Mouse (Mus musculus) kidney, postnatal 25 days (tissue): ENCODE data around the gene Otogl.

Experiments used
- DNase-seq, 2 experiments: peaks; one replicate each; pipeline ENCODE4 v3.0.0; 2021; ENCODE audit warnings: mixed read lengths in 2 of 2

Otogl gene

DNA sequence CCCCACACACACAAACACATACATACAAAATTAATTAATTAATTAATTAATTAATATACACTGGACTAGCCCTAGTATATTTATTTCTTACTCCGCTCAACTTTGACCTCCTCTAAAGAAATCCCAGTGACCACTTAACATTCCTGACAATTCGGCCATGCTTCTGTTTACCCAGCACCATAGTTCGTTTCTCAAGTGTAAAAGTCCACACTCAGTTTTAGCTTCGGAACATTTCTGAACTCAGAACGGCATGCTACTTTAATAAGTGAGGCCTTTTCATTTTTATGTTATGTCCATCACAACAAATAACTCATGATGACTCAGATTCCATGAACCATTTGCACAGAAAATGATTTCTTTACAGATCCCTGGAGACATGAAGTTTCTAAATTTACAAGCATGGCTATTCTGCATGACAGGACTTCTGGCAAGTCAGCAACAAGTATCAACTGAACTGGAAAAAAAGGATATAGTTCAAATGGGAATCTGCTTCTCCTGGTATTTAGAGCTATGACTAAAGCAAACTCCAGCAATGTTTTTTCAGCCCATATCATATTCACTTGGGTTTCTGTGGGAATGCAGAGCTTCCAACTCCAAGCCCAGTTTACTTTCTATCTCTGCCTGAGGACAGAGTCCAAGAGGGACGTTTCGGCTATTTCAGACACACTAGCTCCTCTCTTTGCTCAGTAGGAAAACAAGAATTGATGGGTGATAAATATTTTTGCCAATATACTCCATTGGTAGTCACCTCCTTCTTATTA is 6.5 kb downstream of the Otogl start:
- DNase-seq, result no peak

DNA sequence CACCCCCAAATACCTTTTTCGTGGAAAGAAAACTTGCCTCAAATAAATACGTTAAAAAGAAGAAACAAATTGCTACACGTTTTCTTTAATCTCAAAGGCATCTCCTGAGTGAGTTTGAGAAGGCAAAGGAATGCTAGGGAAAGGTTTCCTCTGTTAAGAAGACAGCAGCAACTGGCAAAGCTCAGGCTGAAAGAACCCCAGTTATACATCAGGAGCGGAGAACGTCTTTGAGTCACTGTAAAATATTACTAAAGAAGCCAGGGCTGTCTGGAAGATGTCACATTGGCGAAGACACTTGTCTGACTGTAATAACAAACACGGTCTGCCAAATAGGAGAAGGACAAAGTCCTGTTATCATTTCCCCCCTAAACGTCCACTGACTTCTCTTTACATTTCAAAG is 10.0 kb downstream of the Otogl start:
- no peak for DNase-seq

- no peak for DNase-seq
These were observed 10.6 kb downstream of the Otogl start for GRCm38 (mm10) chr10:107901204-107901879.

GRCm38 (mm10) chr10:107899946-107900345 is 12.0 kb downstream of the Otogl start:
- no peak for DNase-seq

DNA sequence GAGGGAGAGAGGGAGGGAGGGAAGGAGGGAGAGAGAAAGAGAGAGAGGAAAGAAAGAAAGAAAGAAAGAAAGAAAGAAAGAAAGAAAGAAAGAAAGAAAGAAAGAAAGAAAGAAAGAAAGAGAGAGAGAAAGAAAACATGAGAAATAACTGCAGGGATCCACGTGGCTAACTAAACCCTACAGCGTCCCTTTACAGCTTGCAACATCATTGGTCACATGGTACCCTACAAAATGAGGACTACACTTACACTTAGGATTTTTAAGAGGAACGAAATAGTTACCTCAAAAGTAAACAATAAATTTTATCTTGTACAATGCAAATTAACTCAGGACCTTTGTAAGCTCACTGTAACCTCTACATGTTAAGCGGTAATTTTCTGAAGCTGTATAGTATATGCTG is 15.8 kb downstream of the Otogl start:
- no peak for DNase-seq

- no peak for DNase-seq
These were observed 17.0 kb downstream of the Otogl start for GRCm38 (mm10) chr10:107894663-107895581.

GRCm38 (mm10) chr10:107890400-107890799 is 21.5 kb downstream of the Otogl start:
- no peak for DNase-seq

DNA sequence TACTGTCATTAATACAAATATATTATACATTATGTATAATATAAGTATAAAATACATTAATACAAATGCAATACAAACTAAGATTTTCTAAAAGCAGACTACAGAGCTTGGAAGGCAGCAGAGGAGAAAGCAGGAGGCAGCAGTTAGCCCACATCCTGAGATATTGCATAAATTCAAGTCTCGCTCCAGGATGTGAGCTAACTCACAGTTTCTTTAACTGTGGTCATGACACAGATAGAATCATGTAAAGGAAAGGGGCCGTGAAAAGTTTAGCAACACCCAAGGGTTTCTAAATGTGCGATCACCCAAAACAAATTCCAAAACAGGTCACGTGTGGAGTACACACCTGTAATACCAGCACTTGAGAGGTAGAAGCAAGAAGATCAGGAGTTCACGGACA is 39.4 kb downstream of the Otogl start:
- no peak for DNase-seq

DNA sequence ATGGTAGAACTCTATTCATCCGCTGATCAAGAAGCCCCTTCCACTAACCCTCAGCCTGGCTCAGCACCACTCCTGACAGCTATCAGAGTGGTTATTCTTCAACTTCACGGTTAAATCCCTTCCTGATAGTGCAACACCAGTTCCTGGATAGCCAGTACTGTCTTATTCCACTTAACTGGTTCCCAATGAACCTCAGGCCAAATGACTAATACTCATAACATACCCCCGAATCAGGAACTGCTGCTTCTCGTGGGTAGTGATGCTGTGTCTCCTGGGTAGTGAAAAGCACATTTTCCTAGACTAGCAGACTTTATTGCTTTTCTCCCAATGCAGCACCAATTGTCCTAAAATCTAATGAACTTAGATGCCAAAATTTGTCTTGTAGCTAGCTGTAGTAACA is 39.8 kb downstream of the Otogl start:
- DNase-seq, result no peak

- no peak for DNase-seq
These were observed 41.4 kb downstream of the Otogl start for GRCm38 (mm10) chr10:107870540-107870939.

- no peak for DNase-seq
These were observed 43.0 kb downstream of the Otogl start for GRCm38 (mm10) chr10:107868904-107869303.

GRCm38 (mm10) chr10:107867414-107867813 is 44.5 kb downstream of the Otogl start:
- no peak for DNase-seq

DNA sequence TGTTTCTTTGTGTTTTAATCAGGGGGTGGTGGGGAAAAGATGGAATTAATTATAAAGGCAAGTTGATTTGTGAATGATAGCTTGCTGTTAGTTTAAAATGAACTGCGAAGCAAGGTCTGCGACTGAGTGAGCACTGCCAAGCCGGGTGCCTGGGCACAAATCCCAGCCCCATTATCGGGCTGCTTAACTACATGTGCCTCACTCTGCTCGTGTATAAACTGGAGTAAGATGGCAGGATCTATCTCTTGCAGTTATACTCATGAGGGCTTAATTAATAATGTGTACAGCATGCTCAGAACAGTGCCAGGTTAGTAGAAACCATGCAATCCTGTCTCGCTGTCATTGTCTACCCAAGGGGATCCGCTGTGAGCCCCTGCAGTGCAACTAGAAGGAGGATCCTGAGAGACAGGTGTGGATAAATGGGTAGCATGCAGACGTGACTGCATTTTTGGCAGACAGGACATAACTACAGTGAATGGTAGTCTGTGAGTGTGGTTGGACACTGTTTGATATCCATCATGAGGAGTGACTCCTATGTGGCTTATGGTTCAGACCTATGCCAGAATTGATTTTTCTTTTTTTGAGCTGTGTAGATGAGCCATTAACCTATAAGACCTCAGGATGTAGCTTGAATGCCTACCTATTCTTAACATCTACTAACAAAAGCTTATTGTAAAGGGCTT is 51.6 kb downstream of the Otogl start:
- no peak for DNase-seq

DNA sequence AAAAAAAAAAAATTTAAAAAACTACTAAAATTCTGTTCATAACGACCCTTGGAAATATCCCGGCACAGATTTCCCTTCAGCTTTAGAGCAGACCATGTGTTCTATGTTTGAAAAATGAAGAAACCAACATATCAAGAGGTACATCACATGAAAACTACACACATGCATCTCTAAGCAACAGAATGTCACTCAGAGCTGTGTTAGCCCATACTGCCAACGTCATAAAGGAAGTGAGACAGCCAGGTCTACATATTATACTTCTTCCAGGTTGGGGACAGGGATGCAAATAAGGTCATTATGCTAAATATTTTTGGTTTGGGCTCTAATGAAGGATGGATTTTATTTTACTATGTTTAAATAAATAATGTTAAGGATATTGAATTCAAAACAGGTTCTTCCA is 52.7 kb downstream of the Otogl start:
- no peak for DNase-seq

DNA sequence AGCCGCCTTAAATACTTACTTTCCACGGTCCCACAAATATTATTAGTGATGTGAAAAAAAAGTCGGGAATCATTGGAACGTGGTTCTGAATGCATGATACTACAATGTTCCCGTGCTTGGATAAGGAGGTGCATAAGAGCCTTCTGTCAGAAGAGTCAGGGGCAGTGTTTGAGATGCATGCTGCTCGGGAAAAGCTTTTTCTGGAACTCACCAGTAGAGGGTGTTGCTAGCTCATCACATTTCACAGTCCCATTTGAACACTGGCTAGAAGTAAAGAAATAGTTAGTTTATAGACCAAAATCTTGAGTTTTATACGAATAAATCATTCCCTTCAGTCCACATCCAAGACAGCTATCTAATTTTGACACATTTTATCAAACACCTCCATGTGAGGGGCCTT is 53.2 kb downstream of the Otogl start:
- peak in 1 of 2 experiments; percentile 38 for DNase-seq

DNA sequence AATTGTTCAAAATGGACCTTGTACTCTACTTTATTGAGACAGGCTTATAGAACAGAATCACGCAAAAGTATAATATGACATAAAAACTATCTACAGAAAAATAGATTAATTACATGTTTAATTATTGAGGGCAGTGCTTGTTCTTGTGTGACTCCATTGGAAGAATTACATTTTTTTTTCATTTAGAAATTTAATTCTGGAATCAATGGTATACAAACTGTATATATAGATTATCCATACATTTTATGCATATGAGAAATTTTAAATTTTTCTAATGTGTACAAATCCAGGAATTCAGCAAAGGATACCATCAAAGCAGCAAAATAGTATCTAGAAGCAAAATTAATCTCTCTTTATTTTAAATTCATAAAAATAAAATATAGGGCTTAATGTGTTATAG is 67.0 kb downstream of the Otogl start:
- no peak for DNase-seq

GRCm38 (mm10) chr10:107834452-107835239 is 77.3 kb downstream of the Otogl start:
- no peak for DNase-seq

DNA sequence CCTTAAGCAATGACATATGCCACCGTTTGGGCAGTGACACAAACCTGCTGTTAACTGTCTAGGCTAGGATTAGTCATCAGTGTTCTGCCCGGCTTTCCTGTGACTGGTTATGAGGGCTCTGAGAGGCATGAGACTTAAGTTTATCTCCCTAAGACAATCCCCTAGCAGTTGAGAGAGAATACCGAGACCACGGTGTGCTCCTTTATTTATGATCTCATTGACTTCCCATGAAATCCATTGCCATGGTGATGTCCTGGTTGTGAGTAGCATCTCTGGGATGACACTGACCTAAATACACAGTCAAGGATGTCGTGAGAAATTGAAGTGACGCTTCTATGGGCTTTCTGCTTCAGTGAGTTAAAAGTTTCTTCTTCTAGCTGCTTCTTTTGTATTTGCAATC is 82.8 kb downstream of the Otogl start:
- no peak for DNase-seq

DNA sequence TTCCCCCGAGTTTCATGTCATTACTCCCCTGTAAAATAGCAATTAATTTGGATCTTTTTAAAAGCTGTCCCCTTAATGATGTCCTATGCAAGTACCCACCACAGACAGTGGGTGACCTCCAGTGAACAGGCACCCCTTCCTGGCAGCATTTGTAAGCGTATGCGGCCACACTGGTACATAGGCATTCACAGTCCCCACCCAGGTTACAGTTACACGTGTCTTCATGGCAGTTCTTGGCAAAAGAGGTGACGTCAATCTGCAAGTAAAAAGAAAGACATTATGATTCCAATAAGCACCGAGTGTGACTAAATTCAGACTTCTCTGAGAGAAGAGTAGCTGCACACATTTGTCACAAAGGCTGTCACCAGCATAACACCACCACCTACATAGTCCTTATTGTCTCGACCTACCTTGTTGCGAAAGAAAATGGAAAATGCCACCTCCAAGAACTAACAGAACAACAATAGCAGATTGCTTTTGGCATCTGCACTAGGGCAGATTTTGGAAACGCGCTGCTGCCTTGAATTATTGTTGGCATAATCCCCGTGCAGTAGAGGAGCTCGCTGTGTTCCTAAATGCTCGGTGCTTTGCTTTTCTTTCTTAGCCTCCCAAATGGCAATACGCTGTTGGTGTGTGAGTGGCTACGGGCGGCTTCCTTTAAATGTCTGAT is 98.0 kb downstream of the Otogl start:
- no peak for DNase-seq

DNA sequence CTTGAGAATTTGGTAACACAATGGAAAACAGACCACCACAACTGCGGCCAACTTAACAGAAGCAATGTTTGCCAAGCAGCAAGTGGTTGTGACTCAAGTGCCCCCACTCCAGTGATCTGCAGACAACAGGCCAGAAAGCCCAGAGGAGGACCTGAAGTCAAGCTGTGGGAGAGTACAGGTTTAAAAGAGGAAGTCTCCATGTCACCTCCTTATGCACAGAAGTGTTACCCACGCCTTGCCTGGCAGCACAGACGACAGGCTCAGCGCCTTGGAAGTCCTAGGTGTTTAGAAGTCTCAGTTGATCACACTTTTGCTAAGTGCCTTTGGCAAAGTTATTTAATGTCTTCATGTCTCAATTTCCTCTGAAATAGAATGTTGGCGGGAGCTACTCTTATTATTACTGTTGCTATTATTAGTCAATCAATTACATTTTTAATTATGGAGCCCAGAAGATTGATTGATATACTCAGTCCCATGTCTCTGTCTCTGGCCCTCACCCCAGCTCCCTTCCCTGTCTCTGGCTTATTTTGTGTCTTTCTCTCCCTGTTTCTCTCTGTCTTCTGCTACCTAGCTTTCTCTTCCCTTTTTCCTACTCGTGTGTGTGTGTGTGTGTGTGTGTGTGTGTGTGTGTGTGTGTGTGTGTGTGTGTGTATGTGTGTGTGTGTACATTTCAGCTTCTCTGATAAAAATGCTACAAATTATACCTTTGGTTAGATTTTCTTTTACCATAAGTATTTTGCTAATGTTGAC is 101.1 kb downstream of the Otogl start:
- no peak for DNase-seq

GRCm38 (mm10) chr10:107805203-107805602 is 106.7 kb downstream of the Otogl start:
- no peak for DNase-seq
